Mouse (Mus musculus) heart, postnatal 0 days (tissue): Measurements from ENCODE around the gene Slc6a16. TPM values are rescaled to one million over a fixed set of nuclear protein-coding genes. Genes with fewer than 3 reads are reported as not detected.
A peak's percentile ranks its signal among the peaks of the same experiment; 100 is the strongest.

Experiments used
- ATAC-seq: fragments of 200-750 bp; cut with Nextera tagmentation; 2 replicates; pipeline ENCODE4 v1.8.0; 2017; ENCODE audit warnings: low read depth, moderate number of reproducible peaks, moderate library complexity; ENCODE audit not compliant: insufficient read depth
- DNase-seq: peaks from one replicate; pipeline ENCODE4 v3.0.0-alpha.2; 2016; ENCODE audit warnings: low spot score
- H3K27ac ChIP-seq: fragments of 300-500 bp; sonication (generic); 2 replicates; pipeline ENCODE4 v1.5.1; 2014; ENCODE audit warnings: low read depth, mild to moderate bottlenecking
- H3K27me3 ChIP-seq: fragments of 300-500 bp; sonication (generic); 2 replicates; pipeline ENCODE4 v1.6.1; 2014; ENCODE audit warnings: low read length, mixed read lengths; ENCODE audit not compliant: control insufficient read depth, insufficient read depth
- H3K36me3 ChIP-seq: fragments of 300-500 bp; sonication (generic); replicated peaks from 2 replicates; pipeline ENCODE4 v1.6.1; 2014; ENCODE audit warnings: low read length, mixed read lengths; ENCODE audit not compliant: control insufficient read depth, insufficient read depth
- H3K4me1 ChIP-seq: fragments of 300-500 bp; sonication (generic); 2 replicates; pipeline ENCODE4 v1.6.1; 2014; ENCODE audit warnings: antibody characterized with exemption; ENCODE audit not compliant: control insufficient read depth, insufficient read depth
- H3K4me2 ChIP-seq: fragments of 300-500 bp; sonication (generic); 2 replicates; pipeline ENCODE4 v1.6.1; 2014; ENCODE audit warnings: low read depth, mild to moderate bottlenecking, low read length, moderate library complexity
- H3K4me3 ChIP-seq: fragments of 300-500 bp; sonication (generic); 2 replicates; pipeline ENCODE4 v1.5.1; 2014; ENCODE audit warnings: low read depth, low read length
- H3K9ac ChIP-seq: fragments of 300-500 bp; sonication (generic); replicated peaks from 2 replicates; pipeline ENCODE4 v1.6.1; 2014; ENCODE audit warnings: low read depth, low read length, mixed read lengths
- H3K9me3 ChIP-seq: fragments of 300-500 bp; sonication (generic); replicated peaks from 2 replicates; pipeline ENCODE4 v1.6.1; 2016; ENCODE audit warnings: low read length; ENCODE audit not compliant: control insufficient read depth
- CTCF ChIP-seq: IDR thresholded peaks from 2 replicates; pipeline ENCODE4 v1.5.1; 2016; ENCODE audit warnings: antibody characterized with exemption, control low read depth, low read depth
- EP300 ChIP-seq: IDR thresholded peaks from 2 replicates; pipeline ENCODE4 v1.6.1; 2016; ENCODE audit warnings: antibody characterized with exemption, low read depth
- WGBS: fragments of 180-500 bp; shearing (Covaris S2); extraction: QIAGEN DNeasy Blood & Tissue Kit; methylation state at CpG from one replicate; pipeline ENCODE4 v1.1.7; 2014; 5-methylcytosine and 5-hydroxymethylcytosine counted together
- polyA plus RNA-seq: library from polyadenylated mRNA; unstranded; fragments of >200 nt; fragmentation: Nextera tagmentation; extraction: Ambion mirVana; gene quantifications from 2 replicates; pipeline ENCODE4 v1.2.1, GENCODE M21; 2015
- total RNA-seq: library from RNA; depleted of rRNA; stranded (reverse); fragments of >200 nt; gene quantifications from 2 replicates; pipeline ENCODE4 v1.2.3, GENCODE M21; 2014; ENCODE audit warnings: low replicate concordance

The Slc6a16 gene
- total and polyA plus RNA-seq, 2 experiments from 2014 or later = not detected

DNA sequence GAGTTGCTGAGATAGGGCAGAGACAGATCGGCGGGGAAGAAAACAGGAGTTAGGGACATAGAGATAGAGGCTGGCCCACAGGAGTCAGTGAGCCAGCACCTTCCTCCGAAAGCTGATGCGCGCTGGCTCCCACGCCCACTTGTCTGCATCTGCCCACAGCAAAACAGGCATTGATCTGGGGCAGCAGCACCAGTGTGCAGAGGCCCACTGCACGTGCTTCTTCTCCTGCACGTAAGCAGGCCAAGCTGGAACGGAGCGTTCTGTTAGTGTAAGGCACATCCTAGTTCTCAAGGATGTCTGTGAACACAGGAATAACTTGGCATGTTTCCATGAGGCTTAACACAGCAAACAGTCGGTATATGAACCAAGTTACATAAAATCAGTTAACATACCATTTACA, 41.9 kb upstream of the Slc6a16 start:
- Histone ChIP-seq H3K27ac (no peak overlapping the region), H3K9ac (no peak overlapping the region), H3K4me2 (no peak overlapping the region), H3K4me3 (no peak overlapping the region), H3K9me3 (no peaks in the 10 kb centered on the region), H3K36me3 (no peaks in the 10 kb centered on the region), H3K27me3 (peaks cover 4% of the 10 kb centered on the region; the same call in 1 of the 2 replicates), H3K4me1 (peaks cover 7% of the 10 kb centered on the region; the same call in 1 of the 2 replicates)
- ATAC-seq (no peak), DNase-seq (no peak)
- TF ChIP-seq EP300 (no peak), CTCF (no peak)
- WGBS = 74% methylated on average over 11 of the region's 11 CpGs

DNA sequence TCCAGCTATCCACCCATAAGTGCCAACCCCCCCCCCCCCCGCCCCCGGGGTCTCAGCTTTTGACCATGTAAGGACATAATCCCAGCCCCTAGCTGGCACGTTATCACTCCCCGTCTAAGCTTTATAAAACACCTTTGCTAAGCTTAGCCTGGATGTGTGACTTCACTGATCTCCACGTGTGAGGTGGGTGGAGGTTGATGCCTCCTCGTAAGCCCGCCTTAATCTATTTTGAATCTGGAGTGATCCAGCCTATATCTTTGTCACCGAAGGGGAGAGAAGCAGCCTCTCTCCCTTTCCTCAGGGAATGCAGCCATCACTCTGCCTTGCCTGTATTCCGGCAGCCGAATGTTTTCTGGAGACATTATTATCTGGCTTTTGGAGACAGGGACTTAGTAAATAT, 38.2 kb upstream of the Slc6a16 start:
- Histone ChIP-seq H3K36me3 (no peaks in the 10 kb centered on the region), H3K9ac (no peak overlapping the region), H3K4me2 (no peak overlapping the region), H3K27me3 (no peaks in the 10 kb centered on the region), H3K4me3 (no peak overlapping the region), H3K27ac (no peak overlapping the region), H3K4me1 (peaks cover 5% of the 10 kb centered on the region; the same call in 1 of the 2 replicates), H3K9me3 (no peaks in the 10 kb centered on the region)
- ATAC-seq (no peak), DNase-seq (no peak)
- 21% methylated on average over 10 of the region's 10 CpGs for WGBS
- TF ChIP-seq CTCF = no peak
- no peak for TF ChIP-seq EP300

DNA sequence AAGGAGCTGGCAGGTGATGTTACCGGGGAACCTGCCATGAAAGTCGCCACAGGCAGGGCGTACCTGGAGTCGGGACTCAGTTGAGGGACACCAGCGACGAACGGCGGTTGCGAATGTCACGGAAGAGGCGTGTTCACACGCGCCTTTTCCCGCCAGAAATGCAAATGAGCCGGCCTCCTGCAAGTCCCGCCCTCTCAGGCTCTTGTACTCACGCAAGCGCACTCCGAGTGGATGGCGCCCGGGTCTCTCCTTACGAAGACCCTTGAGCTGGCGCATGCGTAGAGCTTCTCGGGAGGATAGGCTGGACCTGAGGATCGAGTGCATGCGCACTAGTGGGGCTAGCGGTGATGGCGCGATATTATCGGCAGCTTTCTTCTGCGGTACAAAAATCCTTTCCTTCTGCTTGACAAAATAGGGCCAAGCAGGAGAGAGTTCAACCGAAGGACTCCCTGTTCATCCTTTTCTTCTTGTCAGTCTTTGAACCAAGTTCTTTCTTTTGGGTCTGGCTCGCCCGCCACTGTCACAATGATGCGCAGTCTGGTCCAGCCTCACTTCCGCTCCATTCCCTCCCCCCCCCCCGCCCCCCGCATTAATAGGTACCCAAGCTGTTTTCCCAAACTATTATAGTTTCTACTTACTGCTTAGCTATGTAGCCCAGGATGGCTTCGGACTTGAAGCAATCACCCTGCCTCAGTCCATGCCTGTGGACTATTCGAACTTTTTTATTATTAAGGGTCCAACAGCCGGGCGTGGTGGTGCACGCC, 36.3 kb upstream of the Slc6a16 start, which contains the start of gene Ccdc155:
TSS of gene Ccdc155 (minus strand) at position 513 of the 764 bp plus-strand sequence.
- no peaks in the 10 kb centered on the region for H3K27me3 ChIP-seq
- no peak within 1 kb of the TSS for H3K9ac ChIP-seq
- TF ChIP-seq CTCF (no peak), EP300 (no peak)
- ATAC-seq (peak; percentile 89), DNase-seq (peak; percentile 83)
- H3K4me1 ChIP-seq = peaks cover 5% of the 10 kb centered on the region; the same call in 1 of the 2 replicates
- peak within 1 kb of the TSS; percentile 40 for H3K4me3 ChIP-seq
- no peaks in the 10 kb centered on the region for H3K9me3 ChIP-seq
- WGBS = 10% methylated on average over 43 of the region's 44 CpGs
- no peak within 1 kb of the TSS for H3K27ac ChIP-seq
- H3K36me3 ChIP-seq = no peaks in the 10 kb centered on the region
- H3K4me2 ChIP-seq = peak within 1 kb of the TSS; percentile 60

DNA sequence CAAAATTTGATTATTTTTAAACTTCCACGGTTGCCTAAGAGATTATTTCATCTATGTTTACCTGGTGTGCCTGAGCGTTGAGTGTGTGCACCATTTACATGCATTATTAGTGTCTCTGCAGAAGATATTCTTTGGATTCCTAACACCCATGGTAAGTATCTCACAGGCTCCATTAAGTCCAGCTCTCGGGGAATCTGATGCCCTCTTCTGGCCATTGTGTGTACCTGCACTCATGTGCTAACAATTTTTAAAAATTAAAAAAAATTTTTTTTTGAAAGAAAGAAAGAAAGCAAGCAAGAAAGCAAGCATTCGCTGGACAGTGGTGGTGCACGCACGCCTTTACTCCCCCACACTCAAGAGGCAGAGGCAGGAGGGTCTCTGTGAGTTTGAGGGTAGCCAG, 32.6 kb upstream of the Slc6a16 start:
- Histone ChIP-seq H3K4me1 (peaks cover 5% of the 10 kb centered on the region; the same call in 1 of the 2 replicates), H3K4me3 (no peak overlapping the region), H3K27ac (no peak overlapping the region), H3K9ac (no peak overlapping the region), H3K9me3 (no peaks in the 10 kb centered on the region), H3K4me2 (no peak overlapping the region), H3K27me3 (peaks cover 24% of the 10 kb centered on the region), H3K36me3 (no peaks in the 10 kb centered on the region)
- no peak for ATAC-seq
- no peak for DNase-seq
- TF ChIP-seq EP300 (no peak), CTCF (no peak)
- 78% methylated on average over 6 of the region's 6 CpGs for WGBS

DNA sequence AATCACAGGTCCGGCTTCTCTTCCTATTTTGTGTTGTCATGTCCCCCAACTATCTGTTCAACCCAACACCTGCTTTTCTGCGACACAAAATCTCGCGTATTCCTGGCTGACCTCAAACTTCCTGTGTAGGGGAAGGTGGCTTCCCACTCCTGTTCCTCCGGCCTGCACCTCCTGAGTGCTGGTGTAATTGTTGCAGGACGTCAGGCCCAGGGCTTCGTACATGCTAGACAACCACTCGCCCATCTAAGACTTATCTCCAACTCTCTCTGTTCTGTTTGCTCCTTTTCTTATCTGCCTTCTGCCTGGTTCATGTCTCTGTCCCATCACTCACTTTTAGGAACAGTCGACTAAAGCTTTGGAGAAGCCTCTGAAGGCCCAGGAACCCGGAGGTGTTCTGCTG, 29.8 kb upstream of the Slc6a16 start:
- H3K4me2 ChIP-seq = no peak overlapping the region
- peaks cover 24% of the 10 kb centered on the region for H3K27me3 ChIP-seq
- DNase-seq (no peak), ATAC-seq (no peak)
- no peak overlapping the region for H3K4me3 ChIP-seq
- no peak overlapping the region for H3K27ac ChIP-seq
- H3K9me3 ChIP-seq = no peaks in the 10 kb centered on the region
- H3K9ac ChIP-seq = no peak overlapping the region
- TF ChIP-seq EP300 (no peak), CTCF (no peak)
- H3K4me1 ChIP-seq = no peaks in the 10 kb centered on the region
- 42% methylated on average over 10 of the region's 10 CpGs for WGBS
- no peaks in the 10 kb centered on the region for H3K36me3 ChIP-seq
